Mouse (Mus musculus) forebrain, postnatal 0 days (tissue): Measurements from ENCODE around the gene Fndc8. TPM values are rescaled to one million over a fixed set of nuclear protein-coding genes. Genes with fewer than 3 reads are reported as not detected.

Experiments
- ATAC-seq: fragments of 200-750 bp; cut with Nextera tagmentation; 2 replicates; pipeline ENCODE4 v1.8.0; 2017; ENCODE audit warnings: mild to moderate bottlenecking, moderate library complexity
- DNase-seq: peaks from one replicate; pipeline ENCODE4 v3.0.0-alpha.2; 2015
- H3K27ac ChIP-seq: fragments of 300-500 bp; sonication (generic); 2 replicates; pipeline ENCODE4 v1.5.1; 2014; ENCODE audit warnings: low read depth, mild to moderate bottlenecking, antibody characterized with exemption, low read length, moderate library complexity, mixed read lengths
- H3K27me3 ChIP-seq: fragments of 300-500 bp; sonication (generic); 2 replicates; pipeline ENCODE4 v1.6.1; 2014; ENCODE audit warnings: mild to moderate bottlenecking, low read length, mixed read lengths; ENCODE audit not compliant: insufficient read depth
- H3K36me3 ChIP-seq: fragments of 300-500 bp; sonication (generic); 2 replicates; pipeline ENCODE4 v1.6.1; 2014; ENCODE audit warnings: mild to moderate bottlenecking, moderate library complexity; ENCODE audit not compliant: insufficient read depth
- H3K4me1 ChIP-seq: fragments of 300-500 bp; sonication (generic); 2 replicates; pipeline ENCODE4 v1.6.1; 2014; ENCODE audit warnings: antibody characterized with exemption; ENCODE audit not compliant: insufficient read depth
- H3K4me2 ChIP-seq: fragments of 300-500 bp; sonication (generic); 2 replicates; pipeline ENCODE4 v1.6.1; 2014; ENCODE audit warnings: low read depth, mild to moderate bottlenecking, moderate library complexity
- H3K4me3 ChIP-seq: fragments of 300-500 bp; sonication (generic); 2 replicates; pipeline ENCODE4 v1.5.1; 2014; ENCODE audit warnings: low read depth, low read length, mixed read lengths
- H3K9ac ChIP-seq: fragments of 300-500 bp; sonication (generic); 2 replicates; pipeline ENCODE4 v1.6.1; 2014; ENCODE audit warnings: mild to moderate bottlenecking
- H3K9me3 ChIP-seq: fragments of 300-500 bp; sonication (generic); 2 replicates; pipeline ENCODE4 v1.6.1; 2016; ENCODE audit warnings: low read length
- CTCF ChIP-seq: sonication (generic); IDR thresholded peaks from 2 replicates; pipeline ENCODE4 v1.5.1; 2016; ENCODE audit warnings: antibody characterized with exemption, control low read depth, low read depth
- WGBS: fragments of 180-500 bp; shearing (Covaris S2); extraction: QIAGEN DNeasy Blood & Tissue Kit; methylation state at CpG from one replicate; pipeline ENCODE4 v1.1.7; 2014; 5-methylcytosine and 5-hydroxymethylcytosine counted together
- polyA plus RNA-seq: library from polyadenylated mRNA; unstranded; fragments of >200 nt; fragmentation: Nextera tagmentation; extraction: Ambion mirVana; gene quantifications from 2 replicates; pipeline ENCODE4 v1.2.1, GENCODE M21; 2015
- total RNA-seq: library from RNA; depleted of rRNA; stranded (reverse); fragments of >200 nt; gene quantifications from 2 replicates; pipeline ENCODE4 v1.2.3, GENCODE M21; 2014

The Fndc8 gene
- total and polyA plus RNA-seq, 2 experiments from 2014 or later = 0.29 TPM; not detected in 1

DNA sequence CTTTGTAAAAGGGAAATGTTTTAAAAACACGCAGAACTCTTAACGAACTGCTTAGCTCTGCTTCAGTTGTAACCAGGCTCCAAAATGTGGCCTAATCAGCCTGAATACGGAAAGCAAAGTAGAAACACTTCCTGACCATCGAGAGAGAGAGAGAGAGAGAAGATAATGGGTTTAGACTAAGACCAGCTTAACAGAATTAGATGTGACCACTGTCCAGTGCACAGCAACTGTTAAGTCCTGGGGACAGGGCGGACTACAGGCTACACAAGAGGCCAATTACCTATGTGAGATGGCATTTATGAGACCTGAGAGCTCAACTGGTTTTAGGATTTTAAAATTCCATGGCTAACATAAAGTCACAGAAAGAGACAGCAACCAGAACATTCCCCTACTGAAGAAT is 24.0 kb upstream of the Fndc8 start:
- H3K9me3 ChIP-seq = no peaks in the 10 kb centered on the region
- 0 out of 2 replicates have a peak, but pooled peaks cover 7% of the 10 kb centered on the region for H3K4me1 ChIP-seq
- H3K27me3 ChIP-seq = no peaks in the 10 kb centered on the region
- no peak for ATAC-seq
- TF ChIP-seq CTCF = no peak
- no peak overlapping the region for H3K27ac ChIP-seq
- H3K4me2 ChIP-seq = no peak overlapping the region
- H3K36me3 ChIP-seq = no peaks in the 10 kb centered on the region
- no peak overlapping the region for H3K4me3 ChIP-seq
- 46% methylated on average over 5 of the region's 5 CpGs for WGBS
- DNase-seq = no peak
- H3K9ac ChIP-seq = no peak overlapping the region

DNA sequence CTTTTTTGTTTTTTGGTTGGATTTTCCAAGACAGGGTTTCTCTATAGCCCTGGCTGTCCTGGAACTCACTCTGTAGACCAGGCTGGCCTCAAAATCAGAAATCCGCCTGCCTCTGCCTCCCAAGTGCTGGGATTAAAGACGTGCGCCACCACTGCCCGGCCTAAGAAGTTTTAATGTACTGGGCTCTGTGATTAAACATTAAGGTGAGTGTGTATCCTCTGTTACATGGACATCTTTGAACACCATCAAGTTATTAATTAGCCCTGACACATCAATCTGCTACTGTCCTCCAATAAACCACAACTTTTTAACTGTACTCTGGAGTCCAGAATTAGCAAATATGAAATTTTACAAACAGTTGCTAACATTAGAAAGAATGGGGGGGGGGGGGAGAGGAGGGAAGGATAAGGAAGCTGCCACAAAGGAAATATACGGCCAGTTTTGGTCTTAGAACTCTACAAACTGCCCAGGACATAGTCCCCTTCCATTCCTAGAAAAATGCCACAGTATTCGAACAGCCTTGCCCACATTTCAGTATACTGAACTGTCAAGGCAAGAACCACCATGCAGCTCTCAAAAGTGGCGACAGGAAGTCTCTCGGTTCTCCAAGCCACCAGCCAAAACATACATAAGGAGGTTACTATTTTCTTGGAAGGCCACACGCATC is 22.3 kb upstream of the Fndc8 start:
- Histone ChIP-seq H3K9me3 (no peaks in the 10 kb centered on the region), H3K4me2 (peak overlapping the region; percentile 79), H3K4me1 (0 out of 2 replicates have a peak, but pooled peaks cover 4% of the 10 kb centered on the region), H3K4me3 (0 out of 2 replicates have a peak overlapping the region, but pooled peaks have one; percentile 72), H3K27ac (no peak overlapping the region), H3K9ac (no peak overlapping the region), H3K27me3 (no peaks in the 10 kb centered on the region), H3K36me3 (no peaks in the 10 kb centered on the region)
- TF ChIP-seq CTCF = no peak
- no peak for DNase-seq
- no peak for ATAC-seq
- 70% methylated on average over 9 of the region's 9 CpGs for WGBS

DNA sequence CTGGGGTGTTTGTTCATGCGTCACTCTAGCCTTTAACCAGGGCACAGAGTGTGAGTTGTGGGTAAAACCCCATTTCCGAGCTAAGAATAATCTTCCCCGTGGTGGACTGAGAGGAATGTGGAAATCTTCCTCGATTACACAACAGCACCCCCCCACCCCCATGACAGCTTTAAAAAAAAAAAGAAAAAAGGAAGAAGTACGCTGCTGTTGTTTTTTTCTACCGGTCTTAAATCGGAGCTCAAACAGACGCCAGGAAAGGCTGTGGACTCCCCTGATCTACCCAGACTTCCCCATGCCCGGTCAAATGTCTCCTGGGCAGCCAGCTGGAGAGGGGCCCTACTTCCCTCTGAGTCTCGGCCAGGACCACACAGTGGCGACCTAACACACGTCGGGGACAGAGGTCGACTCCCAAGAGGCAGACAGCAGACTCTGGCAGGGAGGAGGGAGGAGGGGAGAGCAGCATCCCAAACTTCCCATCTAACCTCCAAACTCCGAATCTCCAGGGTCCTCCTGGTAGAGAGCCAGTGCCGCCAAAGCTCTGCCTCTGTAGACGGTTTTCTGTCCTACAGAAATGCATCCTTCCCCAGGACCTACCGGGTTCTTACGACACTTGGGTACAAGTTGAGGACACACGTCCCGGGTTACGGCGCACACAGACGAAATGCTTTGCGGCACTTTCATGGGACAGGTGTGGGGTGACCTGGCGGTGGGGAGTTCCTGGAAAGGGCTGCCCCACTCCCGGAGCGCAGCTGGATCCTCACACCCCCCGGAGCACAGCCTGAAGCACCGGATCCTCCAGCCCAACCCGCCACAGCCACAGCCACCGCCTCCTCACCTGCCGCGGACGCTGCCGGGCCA is 21.5 kb upstream of the Fndc8 start:
- Histone ChIP-seq H3K9me3 (no peaks in the 10 kb centered on the region), H3K4me3 (peak overlapping the region; percentile 72), H3K4me1 (0 out of 2 replicates have a peak, but pooled peaks cover 4% of the 10 kb centered on the region), H3K27me3 (no peaks in the 10 kb centered on the region), H3K4me2 (peak overlapping the region; percentile 79), H3K36me3 (no peaks in the 10 kb centered on the region), H3K9ac (peak overlapping the region; percentile 70), H3K27ac (peak overlapping the region; percentile 54; the same call in 1 of the 2 replicates)
- ATAC-seq = peak; percentile 21; the same call in 1 of the 2 replicates
- DNase-seq = peak; percentile 43
- 4% methylated on average over 36 of the region's 36 CpGs for WGBS
- no peak for TF ChIP-seq CTCF

DNA sequence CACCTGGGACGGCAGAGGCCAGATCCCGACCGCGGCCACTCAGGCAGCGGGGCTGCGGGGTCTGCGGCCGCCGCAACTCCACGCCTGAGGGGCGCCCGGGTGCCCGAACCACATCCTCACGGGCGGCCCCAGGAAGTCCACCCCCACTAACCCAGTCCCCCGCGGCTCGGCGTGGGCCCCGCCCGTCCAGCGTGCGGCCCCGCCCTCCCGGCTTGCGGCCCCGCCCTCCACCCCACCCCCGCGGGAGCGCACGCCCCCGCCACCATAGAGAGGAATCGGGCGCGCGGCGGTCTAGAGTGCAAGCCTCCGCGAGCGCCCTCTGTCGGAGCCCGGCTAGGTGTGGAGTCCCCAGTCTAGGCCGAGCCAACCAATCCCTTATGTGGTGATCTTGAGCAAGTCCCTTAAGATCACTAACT is 20.9 kb upstream of the Fndc8 start, which contains the start of gene Rffl:
Gene Rffl, minus strand, starts transcription at position 180 of the 416 bp plus-strand sequence.
- DNase-seq = peak; percentile 96
- peak; percentile 82 for TF ChIP-seq CTCF
- Histone ChIP-seq H3K4me2 (peak within 1 kb of the TSS; percentile 79), H3K27ac (peak within 1 kb of the TSS; percentile 54; the same call in 1 of the 2 replicates), H3K9ac (peak within 1 kb of the TSS; percentile 70), H3K9me3 (no peaks in the 10 kb centered on the region), H3K27me3 (no peaks in the 10 kb centered on the region), H3K36me3 (no peaks in the 10 kb centered on the region), H3K4me3 (peak within 1 kb of the TSS; percentile 72), H3K4me1 (0 out of 2 replicates have a peak, but pooled peaks cover 4% of the 10 kb centered on the region)
- ATAC-seq = peak; percentile 98
- under 1% methylated on average over 35 of the region's 43 CpGs for WGBS

DNA sequence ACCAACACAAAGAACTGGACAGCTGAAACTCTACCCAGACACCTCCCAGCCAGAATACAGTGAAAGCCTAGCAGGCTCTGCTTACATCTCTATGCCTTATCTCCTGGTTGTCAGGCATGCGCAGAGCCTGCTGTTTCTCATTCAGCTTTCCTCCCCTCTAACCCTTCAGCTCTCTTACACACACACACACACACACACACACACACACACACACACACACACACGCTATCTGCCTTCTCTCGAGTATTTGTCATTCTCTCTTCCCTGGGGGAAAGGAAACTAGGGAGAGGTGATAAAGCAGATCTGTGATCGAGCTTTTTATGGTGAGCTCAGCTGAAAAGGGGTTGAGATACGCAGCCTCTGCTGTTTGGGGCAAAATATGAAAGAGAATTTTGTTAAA is 17.0 kb upstream of the Fndc8 start:
- Histone ChIP-seq H3K27ac (no peak overlapping the region), H3K4me2 (no peak overlapping the region), H3K27me3 (no peaks in the 10 kb centered on the region), H3K36me3 (peaks cover 6% of the 10 kb centered on the region; the same call in 1 of the 2 replicates), H3K9me3 (no peaks in the 10 kb centered on the region), H3K4me3 (no peak overlapping the region), H3K4me1 (no peaks in the 10 kb centered on the region), H3K9ac (no peak overlapping the region)
- DNase-seq (no peak), ATAC-seq (no peak)
- WGBS = 72% methylated on average over 5 of the region's 5 CpGs
- no peak for TF ChIP-seq CTCF

DNA sequence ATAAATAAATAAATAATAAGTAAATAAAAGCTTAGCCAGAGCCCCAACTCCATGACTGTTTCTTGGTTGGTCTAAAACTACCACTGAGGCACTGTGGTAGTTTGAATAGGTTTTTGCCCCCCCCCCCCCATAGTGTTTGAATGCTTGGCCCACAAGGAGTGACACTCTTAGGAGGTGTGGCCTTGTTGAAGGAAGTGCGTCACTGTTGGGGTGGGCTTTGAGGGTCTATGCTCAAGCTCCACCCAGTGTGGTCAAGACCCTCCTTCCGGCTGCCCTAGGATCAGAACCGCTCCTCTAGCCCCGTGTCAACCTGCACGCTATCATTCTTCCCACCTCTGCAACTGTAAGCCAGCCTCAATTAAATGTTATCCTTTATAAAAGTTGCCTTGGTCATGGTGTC is 16.3 kb upstream of the Fndc8 start:
- Histone ChIP-seq H3K27ac (no peak overlapping the region), H3K9me3 (no peaks in the 10 kb centered on the region), H3K36me3 (peaks cover 6% of the 10 kb centered on the region; the same call in 1 of the 2 replicates), H3K9ac (no peak overlapping the region), H3K4me1 (no peaks in the 10 kb centered on the region), H3K4me3 (no peak overlapping the region), H3K4me2 (no peak overlapping the region), H3K27me3 (no peaks in the 10 kb centered on the region)
- no peak for ATAC-seq
- 94% methylated on average over 5 of the region's 5 CpGs for WGBS
- DNase-seq = no peak
- no peak for TF ChIP-seq CTCF
